Mouse (Mus musculus) retina, adult 2 months (tissue): ENCODE results near the gene Vstm2l.

Experiments
- DNase-seq: peaks from one replicate; pipeline ENCODE4 v3.0.0-alpha.2; 2012; ENCODE audit warnings: low read depth, low spot score

Vstm2l gene

DNA sequence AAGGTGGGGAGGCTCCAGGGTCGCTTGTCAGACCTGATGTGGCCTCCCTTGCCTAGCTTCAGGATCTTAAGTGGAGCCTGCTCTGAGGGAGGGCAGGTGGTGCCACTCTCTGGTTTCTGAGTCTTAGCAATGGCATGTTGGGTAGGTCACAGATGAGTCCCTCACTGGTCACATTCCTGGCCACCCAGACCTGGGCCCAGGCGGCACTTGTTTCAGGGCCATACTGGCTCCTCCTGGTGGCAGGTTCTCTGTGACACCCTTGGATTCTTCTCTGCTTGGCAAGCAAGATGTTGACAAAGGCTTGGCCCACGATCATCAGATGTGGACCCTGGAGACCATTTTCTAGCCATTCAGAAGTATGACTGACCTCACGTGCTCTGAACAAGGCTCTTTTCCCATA is 18.2 kb downstream of the Vstm2l start:
- no peak for DNase-seq

DNA sequence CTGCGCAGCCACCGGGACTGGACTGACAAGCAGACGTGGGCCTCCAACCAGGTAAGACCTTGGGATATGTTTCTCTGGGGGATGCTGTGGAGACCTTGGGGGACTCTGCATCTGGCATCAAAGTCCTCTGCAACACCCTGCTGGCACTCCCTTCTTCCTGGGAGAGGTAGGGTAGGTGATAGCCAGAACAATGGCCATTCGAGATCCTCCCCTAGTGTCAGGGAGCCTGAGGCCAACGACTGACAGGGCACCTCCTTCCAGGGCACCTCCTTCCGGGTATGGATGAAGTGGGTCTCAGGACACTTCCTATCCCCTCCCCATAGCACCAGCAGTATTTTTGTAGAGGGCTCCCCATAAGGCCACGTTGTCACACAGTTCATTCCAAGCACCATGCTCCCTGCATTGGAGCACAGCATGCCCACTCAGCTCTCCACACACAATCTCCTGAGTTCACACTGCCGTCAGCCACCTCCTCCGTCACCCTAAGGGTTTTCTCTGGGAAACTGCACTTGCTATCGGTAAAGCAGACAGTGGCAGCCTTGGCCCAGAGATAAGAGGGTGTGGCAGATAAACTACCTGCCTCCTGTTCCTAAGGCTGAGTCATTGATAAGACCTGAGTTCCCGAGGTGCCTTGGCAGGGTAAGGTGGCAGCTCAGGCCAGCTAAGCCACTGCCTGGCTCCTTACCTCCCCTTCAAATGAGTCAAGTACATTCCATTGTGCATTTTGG is 21.2 kb downstream of the Vstm2l start:
- DNase-seq = no peak

DNA sequence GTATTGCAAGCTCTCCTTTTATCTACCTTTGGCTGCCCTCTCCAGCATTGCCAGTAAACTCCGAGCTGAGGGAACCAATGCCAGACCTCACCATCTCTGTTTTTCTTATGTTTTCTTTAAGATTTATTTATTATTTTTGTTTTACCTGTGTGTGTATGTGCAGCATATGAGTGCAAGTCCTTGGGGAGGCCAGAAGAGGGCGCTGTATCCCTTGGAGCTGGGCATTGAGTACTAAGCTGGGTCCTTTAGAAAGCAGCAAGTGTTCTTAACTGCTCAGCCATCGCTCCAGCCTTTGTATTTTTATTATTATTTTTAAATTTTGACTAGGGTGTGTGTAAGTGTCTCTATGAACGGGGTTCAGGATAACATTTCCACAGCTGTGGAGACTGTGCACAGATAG is 22.2 kb downstream of the Vstm2l start:
- no peak for DNase-seq

DNA sequence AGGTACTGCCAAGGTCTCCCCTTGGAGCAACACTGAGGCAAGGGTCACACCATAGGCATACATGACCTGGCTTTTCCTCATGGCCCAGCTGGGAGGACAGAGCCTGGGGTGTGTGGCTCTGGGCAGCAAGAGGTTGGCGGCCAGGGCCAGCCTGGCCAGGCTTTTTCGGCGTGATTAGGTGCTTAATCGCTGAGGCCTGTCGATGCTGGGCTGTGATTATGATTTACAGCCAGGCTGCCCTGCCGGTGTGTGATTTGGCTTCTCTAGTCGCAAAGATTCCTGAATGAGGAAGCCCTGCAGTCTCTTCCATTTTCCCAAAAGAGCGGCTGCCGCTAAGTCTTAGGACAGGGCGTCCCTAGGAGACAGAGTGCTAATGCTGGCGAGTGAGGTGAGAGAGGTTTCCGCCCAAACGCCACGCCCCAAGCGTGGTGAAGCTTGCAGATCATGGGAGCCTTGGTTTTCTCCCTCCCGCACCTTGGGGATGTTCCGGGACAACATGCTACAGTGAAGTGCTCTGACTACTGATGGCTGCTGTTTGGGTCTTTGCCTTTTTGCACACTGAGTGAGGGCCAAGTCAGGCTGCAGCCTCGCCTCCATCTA is 26.2 kb downstream of the Vstm2l start:
- DNase-seq = no peak

DNA sequence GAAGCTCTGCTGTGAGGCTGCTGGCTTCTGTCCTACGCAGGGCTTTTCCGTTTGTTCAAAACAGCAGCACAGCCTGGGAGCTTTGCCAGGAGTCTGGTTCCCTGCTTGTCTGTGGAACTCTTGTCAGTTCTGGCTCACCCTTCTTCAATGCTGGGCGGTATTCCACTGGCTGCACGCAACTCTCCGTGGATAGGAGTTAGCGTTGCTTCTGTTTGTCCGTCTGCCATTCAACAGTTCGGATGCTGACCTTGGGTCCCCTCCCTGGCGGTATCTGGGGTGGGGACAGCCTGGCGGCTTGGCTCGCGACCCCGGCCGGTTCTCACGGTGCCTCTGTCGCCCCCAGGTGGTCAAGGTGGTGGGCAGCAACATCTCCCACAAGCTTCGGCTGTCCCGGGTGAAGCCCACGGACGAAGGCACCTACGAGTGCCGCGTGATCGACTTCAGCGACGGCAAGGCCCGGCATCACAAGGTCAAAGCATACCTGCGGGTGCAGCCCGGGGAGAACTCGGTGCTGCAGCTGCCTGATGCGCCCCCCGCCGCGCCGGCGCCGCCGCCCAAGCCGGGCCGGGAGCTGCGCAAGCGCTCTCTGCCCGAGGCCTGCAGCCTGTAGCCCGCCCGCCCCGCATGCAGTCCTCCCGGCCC is 29.2 kb downstream of the Vstm2l start:
- DNase-seq = peak; percentile 48

DNA sequence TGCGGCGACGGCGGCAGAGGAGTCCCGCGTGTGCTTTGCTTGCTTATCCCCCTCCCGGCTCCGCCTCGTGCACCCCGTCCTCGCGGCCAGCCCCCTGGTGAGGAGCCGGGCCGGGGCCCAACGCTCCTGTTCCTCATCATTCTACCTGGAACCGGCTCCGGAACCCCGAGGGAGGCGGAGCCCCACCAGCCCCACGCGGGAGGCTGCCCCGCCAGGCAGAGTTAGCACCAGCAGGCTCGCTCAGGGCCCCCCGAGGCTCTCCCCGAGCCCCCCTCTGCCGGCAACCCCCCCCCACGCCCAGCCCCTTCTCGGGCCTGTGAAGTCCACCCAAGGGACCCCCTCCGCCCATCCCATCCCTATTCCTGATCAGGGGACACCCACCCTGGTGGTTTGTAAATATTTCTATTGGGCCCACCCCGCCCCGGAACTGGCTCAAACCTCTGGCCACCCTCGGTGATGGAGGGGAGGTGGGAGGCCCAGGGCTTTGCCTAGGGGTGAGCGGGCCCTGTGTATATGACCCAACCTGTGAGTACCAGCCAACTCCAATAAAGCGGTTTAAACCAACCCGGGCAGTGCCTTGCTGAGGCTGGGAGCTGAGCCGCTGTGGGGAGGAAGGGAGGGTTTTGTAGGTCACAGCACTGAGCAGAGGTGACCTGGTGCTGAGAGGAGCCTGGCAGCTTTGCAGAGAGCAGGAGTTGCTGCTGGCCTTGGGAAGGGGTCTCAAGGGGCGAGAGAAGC is 29.9 kb downstream of the Vstm2l start:
- peak; percentile 60 for DNase-seq

DNA sequence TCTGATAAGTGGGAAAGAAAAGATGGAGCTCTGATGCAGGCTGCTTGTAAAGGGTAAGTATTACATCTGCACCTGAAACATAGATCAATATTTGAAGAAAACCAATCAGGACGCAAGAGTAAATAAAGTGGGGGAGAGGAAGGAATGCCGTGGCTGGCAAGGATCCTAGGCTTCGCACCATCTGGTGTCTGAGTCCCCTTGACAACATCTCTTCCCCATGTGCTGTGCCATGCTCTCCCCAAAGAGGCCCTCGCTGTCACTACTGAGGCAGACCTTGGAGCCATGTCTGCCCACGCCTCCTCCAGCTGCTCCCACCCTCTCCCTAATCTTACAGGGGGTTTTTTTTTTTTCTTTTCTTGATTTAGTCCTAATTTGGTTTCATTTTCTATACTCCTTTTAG is 39.5 kb downstream of the Vstm2l start:
- no peak for DNase-seq

DNA sequence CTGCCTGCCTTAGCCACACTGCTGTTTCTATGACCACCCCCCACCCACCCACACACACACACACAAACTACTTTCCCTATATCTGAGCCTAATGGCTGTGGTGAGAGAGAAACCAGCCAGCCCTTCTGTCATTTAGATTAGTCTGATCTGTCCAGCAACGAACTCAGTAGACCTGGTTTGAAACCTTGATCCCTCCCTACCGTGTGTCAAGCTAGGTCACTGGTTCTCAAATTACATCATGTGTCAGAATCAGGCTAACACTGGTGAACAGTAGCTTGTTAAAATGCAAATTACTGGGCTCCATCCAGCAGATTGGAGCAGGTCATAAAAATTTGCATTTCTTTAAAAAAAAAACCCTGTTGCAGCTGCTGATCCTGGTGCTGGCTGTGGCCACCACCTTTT is 43.3 kb downstream of the Vstm2l start:
- no peak for DNase-seq

DNA sequence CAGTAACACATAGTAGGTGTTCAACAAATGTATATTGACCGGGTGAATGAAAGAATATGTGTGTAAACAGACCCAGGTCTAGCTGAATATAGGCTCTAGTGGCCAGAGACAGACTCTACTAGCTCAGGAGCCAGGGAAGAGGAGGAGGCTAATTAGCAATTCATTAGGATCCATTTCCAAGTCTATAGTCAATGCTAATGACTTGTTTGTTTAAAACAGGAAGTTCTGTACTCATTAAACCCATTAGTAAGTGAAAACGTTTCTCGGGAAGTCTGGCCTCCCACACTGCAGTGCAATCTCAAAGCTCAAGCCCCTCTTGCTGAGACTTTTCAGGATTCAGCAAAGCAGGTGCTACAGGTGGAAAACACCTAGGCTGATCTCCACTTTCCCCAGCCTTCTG is 53.4 kb downstream of the Vstm2l start:
- no peak for DNase-seq

DNA sequence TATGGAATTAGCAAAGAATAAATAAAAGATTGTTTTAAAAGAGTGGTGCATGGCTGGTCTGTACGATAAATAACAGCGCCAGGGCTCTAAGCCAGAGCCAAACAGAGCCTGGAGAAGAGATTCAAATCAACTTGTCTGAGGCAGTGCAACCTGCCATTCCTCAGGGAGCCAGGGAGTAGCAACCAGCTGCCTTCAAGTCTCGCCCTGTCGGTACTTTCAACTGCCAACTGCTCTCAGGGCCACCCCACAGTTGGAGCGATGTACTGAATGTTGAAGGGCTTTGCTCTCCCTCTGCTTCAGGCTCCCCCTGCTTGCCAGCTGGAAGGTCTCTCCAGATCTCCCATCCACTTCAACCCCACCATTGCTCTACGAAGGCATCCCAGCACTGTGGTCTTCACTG is 55.7 kb downstream of the Vstm2l start:
- no peak for DNase-seq

DNA sequence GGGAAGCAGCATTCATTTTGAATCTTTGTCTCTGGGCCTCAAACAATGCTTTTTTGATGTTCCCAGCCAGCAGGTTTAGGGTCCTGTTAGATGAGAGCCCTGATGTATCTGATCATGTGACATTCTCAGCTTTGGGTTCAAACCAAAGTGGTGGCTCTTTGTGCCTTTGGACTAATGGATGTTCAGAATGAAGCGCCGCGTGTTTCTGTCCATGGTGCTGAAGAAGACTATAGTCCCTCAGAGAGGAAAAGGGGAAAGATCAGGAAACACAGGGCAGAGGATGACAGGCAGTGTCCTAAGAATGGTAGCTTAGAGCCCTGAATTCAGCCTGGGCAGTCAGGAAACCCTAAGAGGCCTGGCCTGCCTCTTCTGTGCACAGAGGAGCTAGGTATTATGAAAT is 56.2 kb downstream of the Vstm2l start:
- DNase-seq = no peak

DNA sequence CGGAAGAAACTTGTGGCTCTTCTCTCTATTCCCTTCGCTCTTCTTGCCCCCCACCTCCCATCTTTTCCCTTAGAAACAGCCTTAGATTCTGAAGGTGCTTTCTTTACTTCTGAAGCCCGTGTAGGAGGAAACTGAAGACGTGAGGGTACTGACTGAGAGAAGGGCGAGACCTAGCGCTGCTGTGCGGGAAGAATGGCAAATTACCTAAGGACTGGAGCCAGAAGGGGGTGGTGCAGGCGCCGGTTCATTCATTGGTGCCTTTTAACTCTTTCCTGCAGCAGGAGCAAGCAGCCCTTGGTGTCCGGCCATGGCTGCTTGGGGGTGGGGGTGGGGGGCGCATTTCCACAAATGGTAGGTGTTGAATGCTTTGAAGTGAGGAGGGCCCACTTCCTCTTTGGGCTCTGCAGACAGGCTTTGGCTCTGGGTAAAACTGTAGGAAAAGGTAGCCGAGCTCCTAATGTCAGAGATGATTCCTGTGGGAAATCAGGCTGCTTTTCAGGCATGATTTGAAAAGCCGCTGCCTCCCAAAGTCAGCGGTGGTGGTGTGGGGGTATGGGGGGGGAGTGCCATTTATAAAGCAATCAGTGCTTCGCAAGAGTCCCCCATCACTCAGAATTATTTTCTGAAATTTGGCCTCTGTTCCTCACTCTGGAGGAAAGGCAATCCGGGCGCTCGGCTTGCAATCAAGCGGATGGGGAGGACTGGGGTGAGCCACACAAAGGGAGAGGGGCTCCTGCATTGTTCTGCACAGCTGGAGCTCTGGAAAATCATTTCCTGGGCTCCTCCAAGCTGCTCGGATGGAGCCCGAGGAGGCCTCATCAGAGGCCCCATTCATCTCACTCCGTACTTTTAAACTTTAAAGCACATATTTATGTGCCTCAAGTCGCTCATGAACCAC is 60.4 kb downstream of the Vstm2l start:
- no peak for DNase-seq

DNA sequence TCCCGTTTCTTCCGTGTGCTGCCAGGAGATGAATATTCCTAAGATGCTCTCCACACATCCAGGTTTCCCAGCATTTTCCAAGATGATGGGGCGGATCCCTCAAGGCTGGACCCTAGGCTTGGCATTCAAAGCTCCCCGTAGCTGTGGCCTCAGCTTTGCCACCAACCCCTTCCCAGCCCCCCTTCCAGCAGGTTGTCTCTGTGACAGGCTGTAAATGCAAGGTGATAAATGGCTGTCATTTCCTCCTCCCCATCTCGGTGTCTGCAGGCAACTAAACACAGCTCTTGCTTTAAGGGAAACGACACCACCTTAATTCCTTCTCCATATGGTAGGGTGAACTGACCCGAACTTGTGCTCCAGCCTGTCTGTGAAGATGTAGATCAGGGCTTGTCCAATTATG is 61.1 kb downstream of the Vstm2l start:
- no peak for DNase-seq

DNA sequence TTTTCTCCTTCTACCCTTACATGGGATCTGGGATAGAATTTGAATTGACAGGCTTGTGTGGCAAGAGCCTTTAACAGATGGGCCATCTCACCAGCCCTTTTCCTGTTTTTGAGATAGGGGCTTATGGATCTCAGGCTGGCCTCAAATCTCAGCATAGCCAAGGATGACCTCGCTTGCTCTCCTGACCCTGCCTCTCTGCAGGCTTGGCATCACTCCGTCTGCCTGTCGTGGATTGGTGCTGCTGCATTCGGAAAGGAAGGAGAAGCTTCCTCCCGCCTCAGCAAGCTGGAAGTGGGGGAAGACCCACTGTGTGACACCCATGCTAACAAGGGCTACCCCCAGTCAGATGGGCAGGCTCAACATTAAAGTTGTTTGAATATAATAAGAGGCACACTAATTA is 64.8 kb downstream of the Vstm2l start:
- DNase-seq = no peak

DNA sequence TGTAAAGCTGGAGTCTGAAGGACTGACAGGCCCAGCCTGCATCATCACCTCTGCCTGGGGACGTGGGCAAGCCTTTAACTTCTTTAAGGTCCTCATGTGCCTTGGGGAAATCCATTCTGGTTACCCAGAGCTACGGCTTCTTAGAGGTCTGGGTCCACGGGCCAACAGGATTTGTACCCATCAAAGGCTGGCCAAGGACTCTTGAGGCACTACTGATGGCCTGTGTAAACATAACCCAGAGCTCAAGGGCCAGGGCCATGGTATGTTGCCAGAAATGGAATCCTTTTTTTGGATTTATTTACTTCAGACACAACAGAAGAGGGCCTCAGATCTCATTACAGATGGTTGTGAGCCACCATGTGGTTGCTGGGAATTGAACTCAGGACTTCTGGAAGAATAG is 68.3 kb downstream of the Vstm2l start:
- DNase-seq = no peak

DNA sequence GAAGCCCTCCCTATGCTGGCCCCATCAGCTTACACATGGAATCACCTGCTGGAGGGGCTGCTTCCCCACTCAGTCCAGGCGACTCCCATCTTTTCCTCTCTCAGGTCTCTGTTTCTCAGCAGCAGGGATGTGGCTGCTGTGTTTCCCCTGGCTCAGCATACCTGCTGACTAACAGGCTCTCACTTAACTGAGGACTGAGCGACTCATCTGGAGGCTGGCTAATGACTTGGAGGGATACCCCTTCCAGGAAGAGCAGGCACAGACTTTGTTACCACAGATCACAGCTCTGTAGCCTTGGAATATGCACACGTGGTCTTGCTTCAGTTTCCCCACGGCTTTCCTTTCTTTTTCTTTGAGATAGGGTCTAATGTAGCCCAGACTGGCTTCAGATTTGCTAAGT is 68.8 kb downstream of the Vstm2l start:
- DNase-seq = no peak

DNA sequence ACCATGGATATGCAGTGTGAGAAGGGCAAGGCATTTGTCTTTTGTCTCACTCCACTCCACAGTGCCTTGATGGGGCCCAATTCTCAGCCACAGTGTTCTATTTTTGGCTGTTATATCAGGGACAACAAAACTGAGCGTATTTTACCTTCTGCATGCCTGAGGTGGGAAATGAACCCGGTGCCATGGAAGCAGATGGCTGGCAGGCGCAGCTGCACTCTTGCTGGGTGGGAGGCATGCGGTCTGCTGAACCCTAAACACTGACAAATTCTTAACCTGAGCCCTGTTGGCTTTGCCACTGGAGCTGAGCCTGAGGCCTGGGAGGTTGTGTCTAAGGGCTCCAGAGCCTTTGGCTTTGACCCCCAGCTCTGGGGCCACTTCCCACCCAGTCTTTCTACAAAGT is 71.2 kb downstream of the Vstm2l start:
- DNase-seq = no peak

DNA sequence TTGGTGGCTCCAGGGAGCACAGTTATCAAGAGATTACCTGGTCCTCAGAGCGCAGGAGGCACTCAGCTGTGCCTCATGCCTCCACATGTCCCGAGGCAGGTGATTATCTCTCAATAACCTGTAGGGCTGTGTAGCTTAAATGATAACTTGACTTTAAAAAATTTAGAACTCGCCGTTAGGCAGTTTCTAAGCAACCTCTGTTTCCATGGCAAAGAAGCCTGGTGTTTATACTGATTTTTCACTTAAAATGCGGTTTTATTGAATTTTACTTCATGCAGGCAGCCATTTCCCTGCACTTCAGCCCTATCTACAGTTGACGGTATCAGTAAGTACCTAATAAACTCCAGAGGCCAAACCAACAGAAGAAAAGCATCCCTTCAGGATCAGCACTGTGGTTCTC is 71.8 kb downstream of the Vstm2l start:
- DNase-seq = no peak

DNA sequence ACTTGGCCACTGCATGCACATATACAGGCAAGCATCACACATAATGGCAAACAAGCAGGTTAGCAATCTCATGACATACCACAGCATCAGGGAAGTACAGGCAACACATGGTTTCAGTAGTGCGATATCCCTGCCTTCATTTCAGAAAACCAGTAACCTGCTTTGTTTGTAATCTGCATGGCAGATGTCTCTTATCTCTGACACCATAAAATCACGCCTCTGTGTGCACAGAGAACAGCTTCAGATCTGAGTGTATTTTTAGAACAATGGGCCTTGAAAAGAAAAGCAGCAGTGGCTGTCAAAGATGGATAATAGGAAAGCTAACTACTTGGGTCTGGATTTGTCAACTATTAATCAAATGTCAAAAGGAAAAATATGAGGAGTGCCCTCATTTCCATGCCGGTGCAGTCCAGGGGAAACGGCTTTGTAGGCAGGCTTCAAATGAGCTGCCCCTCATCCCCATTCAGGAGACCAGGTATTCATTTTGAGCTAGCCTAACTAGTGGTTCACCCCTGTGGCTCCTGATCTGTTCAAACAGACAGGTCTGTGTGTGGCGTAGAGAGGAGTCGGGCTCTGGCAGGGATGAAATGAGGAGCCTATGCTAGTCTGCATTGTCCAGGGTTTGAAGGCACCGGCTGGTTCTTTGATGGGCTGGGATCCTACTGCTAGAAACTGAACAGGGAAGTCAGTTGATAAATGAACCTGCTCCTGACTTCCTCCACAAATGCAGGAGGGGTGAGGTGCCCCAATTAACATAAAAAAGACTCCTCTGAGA is 74.2 kb downstream of the Vstm2l start:
- no peak for DNase-seq

DNA sequence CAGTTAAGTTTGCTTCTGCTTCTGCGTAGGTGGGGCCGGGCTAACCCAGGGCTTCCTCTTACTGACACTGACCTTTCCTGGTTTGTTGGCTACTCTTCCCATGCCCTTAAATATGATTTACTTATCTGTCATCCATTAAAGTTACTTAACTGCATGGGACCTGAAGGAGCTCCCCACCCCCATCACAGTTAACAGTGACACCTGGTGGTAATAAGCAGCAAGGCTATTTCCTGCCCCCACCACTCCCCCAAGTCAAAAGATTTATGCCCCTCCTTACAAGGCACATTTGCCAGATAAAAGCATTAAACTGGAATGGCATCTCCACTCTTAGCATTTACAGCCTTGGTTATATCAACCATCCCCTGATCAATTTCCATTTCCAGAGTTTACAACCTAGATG is 75.5 kb downstream of the Vstm2l start:
- peak; percentile 25 for DNase-seq

DNA sequence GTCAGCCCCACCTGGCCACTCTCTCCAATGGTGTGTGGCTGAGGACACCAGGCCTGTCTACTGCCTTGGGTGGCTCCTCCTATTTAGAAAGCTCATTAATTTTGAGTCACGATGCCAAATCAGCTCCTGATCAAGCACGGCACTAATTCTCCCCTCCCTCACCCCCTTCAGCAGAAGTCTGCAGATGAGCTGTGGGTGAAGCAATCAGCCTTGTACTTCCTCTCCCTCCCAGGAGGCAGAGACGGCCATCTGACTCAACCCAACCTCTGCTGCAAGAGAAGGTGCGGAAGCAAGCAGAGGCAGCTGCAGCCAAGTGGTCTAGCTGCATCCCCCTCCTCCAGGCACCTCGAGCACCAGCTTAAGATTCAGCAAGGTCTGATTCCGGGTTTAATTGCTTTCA is 76.6 kb downstream of the Vstm2l start:
- DNase-seq = no peak
